Mouse (Mus musculus): ENCODE results near the gene Cited1. TPM values are rescaled to one million over a fixed set of nuclear protein-coding genes. Genes with fewer than 3 reads are reported as not detected.

Gene Cited1
- total RNA-seq (2012; rRNA removed) (0.51 and 0.59 TPM in 2 replicates), total RNA-seq (2014; rRNA removed) (0.86 and 1.4 TPM in 2 replicates), polyA plus RNA-seq (2012; ENCODE audit: insufficient read length, low read depth) (2.7 and 3.6 TPM in 2 replicates)

GRCm38 (mm10) chrX:102251937-102252860, at the start of gene Cited1:
Cited1 (minus strand) TSS chrX:102252181.
- peak; percentile 52 for DNase-seq (ENCODE audit: extremely low read depth)
- peaks cover 0 to 18% of the 10 kb centered on the region in 2 experiments; a peak in 2 of 4 replicates for H3K4me1 ChIP-seq (ENCODE audit: control insufficient read depth in 1 of 2, insufficient read depth in 2 of 2)
- no peaks in the 10 kb centered on the region for H3K36me3 ChIP-seq (replicated peaks in 1 of 2; ENCODE audit: control insufficient read depth in 1 of 2, insufficient read depth in 1 of 2, low read length in 1 of 2)
- H3K27ac ChIP-seq (ENCODE audit: insufficient read depth, low read depth): no peak within 1 kb of the TSS
- dilution Hi-C loops (cut with MboI; ENCODE audit: extremely low pct_ligation_motif_present, extremely low pct_unique_long_range_greater_than_20kb, low sequenced_read_pairs): no loop called here
- H3K9me3 ChIP-seq (replicated peaks; ENCODE audit: low read length): no peaks in the 10 kb centered on the region
- peak within 1 kb of the TSS; percentile 74 for H3K4me2 ChIP-seq (ENCODE audit: insufficient read depth, low read depth, poor library complexity, severe bottlenecking)
- peak within 1 kb of the TSS in 2 of 3 experiments; percentile 38 to 51 for H3K4me3 ChIP-seq (replicated peaks in 1 of 3; ENCODE audit: low read depth in 2 of 3, low read length in 2 of 3, poor library complexity in 1 of 3)
- no peak for TF ChIP-seq RCOR1 (conservative IDR thresholded peaks at IDR 0.05; ENCODE audit: low read depth, low read length)
- no peak for TF ChIP-seq HCFC1 (IDR thresholded peaks at IDR 0.05; ENCODE audit: low read depth, low read length)
- no peak for TF ChIP-seq ZNF384 (IDR thresholded peaks at IDR 0.05; ENCODE audit: low read depth, low read length)
- TF ChIP-seq CHD2 (IDR thresholded peaks at IDR 0.05; ENCODE audit: low read length): no peak
- TF ChIP-seq BHLHE40 (IDR thresholded peaks at IDR 0.05; ENCODE audit: low read depth, low read length): no peak
- no peak for TF ChIP-seq E2F4 (IDR thresholded peaks at IDR 0.05; ENCODE audit: insufficient replicate concordance, low read depth, low read length)
- TF ChIP-seq KAT2A (IDR thresholded peaks at IDR 0.05; ENCODE audit: insufficient replicate concordance, low read length): no peak
- TF ChIP-seq POLR2A (IDR thresholded peaks at IDR 0.05; ENCODE audit: low read depth, low read length): no peak
- H3K79me2 ChIP-seq (replicated peaks; ENCODE audit: control insufficient read depth, extremely low read depth, insufficient read depth, poor library complexity, severe bottlenecking): no peaks in the 10 kb centered on the region
- peaks cover 17% of the 10 kb centered on the region for H3K27me3 ChIP-seq (replicated peaks)
- H3K9ac ChIP-seq (ENCODE audit: insufficient read depth, low read depth): no peak within 1 kb of the TSS
- in situ Hi-C loops (cut with MboI; ENCODE audit: low pct_ligation_motif_present, low pct_unique_long_range_greater_than_20kb, low sequenced_read_pairs): loop anchor here (25.0 kb wide), 1 partner anchor 110 kb away; no protein-coding TSS in a partner anchor

GRCm38 (mm10) chrX:102284889-102285288, 32.9 kb upstream of the Cited1 start:
- Histone ChIP-seq H3K27ac (ENCODE audit: insufficient read depth, low read depth) (no peak overlapping the region), H3K9me3 (replicated peaks; ENCODE audit: low read length) (no peaks in the 10 kb centered on the region), H3K4me3 (replicated peaks in 1 of 3; ENCODE audit: low read depth in 2 of 3, low read length in 2 of 3, poor library complexity in 1 of 3) (no peak overlapping the region), H3K4me2 (ENCODE audit: insufficient read depth, low read depth, poor library complexity, severe bottlenecking) (no peak overlapping the region), H3K79me2 (replicated peaks; ENCODE audit: control insufficient read depth, extremely low read depth, insufficient read depth, poor library complexity, severe bottlenecking) (no peaks in the 10 kb centered on the region), H3K9ac (ENCODE audit: insufficient read depth, low read depth) (no peak overlapping the region), H3K36me3 (replicated peaks in 1 of 2; ENCODE audit: control insufficient read depth in 1 of 2, insufficient read depth in 1 of 2, low read length in 1 of 2) (peaks cover 0 to 4% of the 10 kb centered on the region in 2 experiments), H3K27me3 (replicated peaks) (no peaks in the 10 kb centered on the region), H3K4me1 (ENCODE audit: control insufficient read depth in 1 of 2, insufficient read depth in 2 of 2) (no peaks in the 10 kb centered on the region)
- dilution Hi-C loops (cut with MboI; ENCODE audit: extremely low pct_ligation_motif_present, extremely low pct_unique_long_range_greater_than_20kb, low sequenced_read_pairs) (no loop called here), in situ Hi-C loops (cut with MboI; ENCODE audit: low pct_ligation_motif_present, low pct_unique_long_range_greater_than_20kb, low sequenced_read_pairs) (no loop called here)
- DNase-seq (ENCODE audit: extremely low read depth): no peak
- no peak for TF ChIP-seq CHD2 (IDR thresholded peaks at IDR 0.05; ENCODE audit: low read length)
- TF ChIP-seq MAFK (IDR thresholded peaks at IDR 0.05; ENCODE audit: insufficient replicate concordance, low read length): no peak
- no peak for TF ChIP-seq NRF1 (IDR thresholded peaks at IDR 0.05; ENCODE audit: low read depth, low read length)
- TF ChIP-seq E2F4 (IDR thresholded peaks at IDR 0.05; ENCODE audit: insufficient replicate concordance, low read depth, low read length): no peak
